Mouse (Mus musculus): Measurements from ENCODE around the gene Vmn2r102.

Gene Vmn2r102

GRCm38 (mm10) chr17:19660028-19660427 lies at the start of gene Vmn2r102:
Gene Vmn2r102 (plus strand): TSS chr17:19660328.
- no peak for DNase-seq (ENCODE audit: low spot score in 2 of 2)

GRCm38 (mm10) chr17:19629328-19629727 lies 30.8 kb upstream of the Vmn2r102 start:
- no peak for DNase-seq (ENCODE audit: low spot score in 2 of 2)

GRCm38 (mm10) chr17:19658447-19658846 lies 1.7 kb upstream of the Vmn2r102 start:
- no peak for DNase-seq (ENCODE audit: low spot score in 2 of 2)

- no peak for DNase-seq (ENCODE audit: low spot score in 2 of 2)
Observed at GRCm38 (mm10) chr17:19692062-19692461, 31.9 kb downstream of the Vmn2r102 start.
